Mouse (Mus musculus) kidney, postnatal 0 days (tissue): ENCODE data around the gene Gm45837. TPM values are rescaled to one million over a fixed set of nuclear protein-coding genes. Genes with fewer than 3 reads are reported as not detected.
A peak's percentile ranks its signal among the peaks of the same experiment; 100 is the strongest.

ENCODE experiments used
- ATAC-seq: fragments of 200-750 bp; cut with Nextera tagmentation; replicated peaks from 2 replicates; pipeline ENCODE4 v1.8.0; 2017; ENCODE audit warnings: low read depth, moderate number of reproducible peaks, moderate TSS enrichment, moderate library complexity; ENCODE audit not compliant: low FRiP score
- DNase-seq: peaks from one replicate; pipeline ENCODE4 v3.0.0-alpha.2; 2016; ENCODE audit warnings: low spot score
- H3K27ac ChIP-seq: fragments of 300-500 bp; sonication (generic); 2 replicates; pipeline ENCODE4 v1.5.1; 2014; ENCODE audit warnings: mild to moderate bottlenecking
- H3K27me3 ChIP-seq: fragments of 300-500 bp; sonication (generic); 2 replicates; pipeline ENCODE4 v1.6.1; 2014; ENCODE audit warnings: low read length, mixed read lengths; ENCODE audit not compliant: insufficient read depth
- H3K36me3 ChIP-seq: fragments of 300-500 bp; sonication (generic); 2 replicates; pipeline ENCODE4 v1.6.1; 2014; ENCODE audit warnings: low read length, mixed read lengths; ENCODE audit not compliant: insufficient read depth
- H3K4me1 ChIP-seq: fragments of 300-500 bp; sonication (generic); replicated peaks from 2 replicates; pipeline ENCODE4 v1.6.1; 2014; ENCODE audit warnings: antibody characterized with exemption, low read length, mixed read lengths; ENCODE audit not compliant: insufficient read depth
- H3K4me2 ChIP-seq: fragments of 300-500 bp; sonication (generic); 2 replicates; pipeline ENCODE4 v1.6.1; 2014; ENCODE audit warnings: mild to moderate bottlenecking, low read length, moderate library complexity, mixed read lengths
- H3K4me3 ChIP-seq: fragments of 300-500 bp; sonication (generic); replicated peaks from 2 replicates; pipeline ENCODE4 v1.5.1; 2014; ENCODE audit warnings: low read depth, low read length
- H3K9ac ChIP-seq: fragments of 300-500 bp; sonication (generic); 2 replicates; pipeline ENCODE4 v1.6.1; 2014; ENCODE audit warnings: low read depth, low read length
- H3K9me3 ChIP-seq: fragments of 300-500 bp; sonication (generic); replicated peaks from 2 replicates; pipeline ENCODE4 v1.6.1; 2016; ENCODE audit warnings: low read length, inconsistent platforms, mixed read lengths
- CTCF ChIP-seq: IDR thresholded peaks from 2 replicates; pipeline ENCODE4 v1.5.1; 2016; ENCODE audit warnings: antibody characterized with exemption, low read depth, mild to moderate bottlenecking, moderate library complexity
- WGBS: fragments of 180-500 bp; shearing (Covaris S2); extraction: QIAGEN DNeasy Blood & Tissue Kit; methylation state at CpG from one replicate; pipeline ENCODE4 v1.1.7; 2014; 5-methylcytosine and 5-hydroxymethylcytosine counted together
- polyA plus RNA-seq: library from polyadenylated mRNA; unstranded; fragments of >200 nt; fragmentation: Nextera tagmentation; extraction: Ambion mirVana; gene quantifications from 2 replicates; pipeline ENCODE4 v1.2.1, GENCODE M21; 2015

Gene Gm45837
- polyA plus RNA-seq, 1 experiment from 2014 or later: 4.5 TPM

GRCm38 (mm10) chr7:101487102-101487501, 76.4 kb downstream of the Gm45837 start:
- no peak overlapping the region for H3K27ac ChIP-seq
- H3K9me3 ChIP-seq: no peaks in the 10 kb centered on the region
- no peaks in the 10 kb centered on the region for H3K27me3 ChIP-seq
- peaks cover 11% of the 10 kb centered on the region; the same call in 1 of the 2 replicates for H3K4me1 ChIP-seq
- no peaks in the 10 kb centered on the region for H3K36me3 ChIP-seq
- DNase-seq (no peak), ATAC-seq (no peak)
- H3K4me3 ChIP-seq: no peak overlapping the region
- TF ChIP-seq CTCF: no peak
- no peak overlapping the region for H3K4me2 ChIP-seq
- H3K9ac ChIP-seq: no peak overlapping the region
- 69% methylated on average over 5 of the region's 5 CpGs for WGBS

- Histone ChIP-seq H3K4me1 (no peaks in the 10 kb centered on the region), H3K4me2 (no peak overlapping the region), H3K9ac (no peak overlapping the region), H3K27ac (no peak overlapping the region), H3K27me3 (no peaks in the 10 kb centered on the region), H3K4me3 (no peak overlapping the region), H3K36me3 (no peaks in the 10 kb centered on the region), H3K9me3 (no peaks in the 10 kb centered on the region)
- DNase-seq (no peak), ATAC-seq (no peak)
- WGBS: 37% methylated on average over 4 of the region's 4 CpGs
- no peak for TF ChIP-seq CTCF
Observed at GRCm38 (mm10) chr7:101490952-101491351, 80.3 kb downstream of the Gm45837 start.

GRCm38 (mm10) chr7:101498385-101498784, 87.7 kb downstream of the Gm45837 start:
- ATAC-seq: no peak
- Histone ChIP-seq H3K27ac (no peak overlapping the region), H3K27me3 (no peaks in the 10 kb centered on the region), H3K4me1 (no peaks in the 10 kb centered on the region), H3K4me3 (no peak overlapping the region), H3K4me2 (no peak overlapping the region), H3K9ac (no peak overlapping the region), H3K36me3 (no peaks in the 10 kb centered on the region), H3K9me3 (no peaks in the 10 kb centered on the region)
- TF ChIP-seq CTCF: no peak
- 81% methylated on average over 3 of the region's 3 CpGs for WGBS
- DNase-seq: no peak

GRCm38 (mm10) chr7:101499251-101499650, 88.6 kb downstream of the Gm45837 start:
- H3K9me3 ChIP-seq: no peaks in the 10 kb centered on the region
- no peaks in the 10 kb centered on the region for H3K36me3 ChIP-seq
- H3K9ac ChIP-seq: no peak overlapping the region
- H3K4me3 ChIP-seq: no peak overlapping the region
- H3K27ac ChIP-seq: no peak overlapping the region
- no peak overlapping the region for H3K4me2 ChIP-seq
- ATAC-seq (no peak), DNase-seq (no peak)
- WGBS: 67% methylated on average over 10 of the region's 10 CpGs
- TF ChIP-seq CTCF: no peak
- H3K27me3 ChIP-seq: no peaks in the 10 kb centered on the region
- no peaks in the 10 kb centered on the region for H3K4me1 ChIP-seq

GRCm38 (mm10) chr7:101499701-101500100, 89.0 kb downstream of the Gm45837 start:
- 67% methylated on average over 9 of the region's 9 CpGs for WGBS
- Histone ChIP-seq H3K27ac (no peak overlapping the region), H3K27me3 (no peaks in the 10 kb centered on the region), H3K4me3 (no peak overlapping the region), H3K4me1 (0 out of 2 replicates have a peak, but pooled peaks cover 4% of the 10 kb centered on the region), H3K9ac (no peak overlapping the region), H3K36me3 (no peaks in the 10 kb centered on the region), H3K4me2 (no peak overlapping the region), H3K9me3 (no peaks in the 10 kb centered on the region)
- DNase-seq (no peak), ATAC-seq (no peak)
- no peak for TF ChIP-seq CTCF

- no peak overlapping the region for H3K4me2 ChIP-seq
- TF ChIP-seq CTCF: no peak
- WGBS: 81% methylated on average over 5 of the region's 6 CpGs
Observed at GRCm38 (mm10) chr7:101501236-101501635, 90.5 kb downstream of the Gm45837 start.

GRCm38 (mm10) chr7:101501675-101502074, 91.0 kb downstream of the Gm45837 start:
- Histone ChIP-seq H3K4me3 (no peak overlapping the region), H3K36me3 (no peaks in the 10 kb centered on the region), H3K27ac (no peak overlapping the region), H3K9ac (no peak overlapping the region), H3K4me2 (no peak overlapping the region), H3K9me3 (no peaks in the 10 kb centered on the region), H3K4me1 (0 out of 2 replicates have a peak, but pooled peaks cover 5% of the 10 kb centered on the region), H3K27me3 (no peaks in the 10 kb centered on the region)
- peak; percentile 43; the same call in 1 of the 2 replicates for TF ChIP-seq CTCF
- ATAC-seq (no peak), DNase-seq (no peak)
- WGBS: 76% methylated on average over 6 of the region's 6 CpGs

More at GRCm38 (mm10) chr7:101501236-101501635, 90.5 kb downstream of the Gm45837 start:
- 0 out of 2 replicates have a peak, but pooled peaks cover 5% of the 10 kb centered on the region for H3K4me1 ChIP-seq
- no peak overlapping the region for H3K4me3 ChIP-seq
- ATAC-seq (peak; percentile 23; the same call in 1 of the 2 replicates), DNase-seq (no peak)
- no peaks in the 10 kb centered on the region for H3K27me3 ChIP-seq
- no peak overlapping the region for H3K9ac ChIP-seq
- H3K27ac ChIP-seq: no peak overlapping the region
- H3K9me3 ChIP-seq: no peaks in the 10 kb centered on the region
- H3K36me3 ChIP-seq: no peaks in the 10 kb centered on the region
